Mouse (Mus musculus) lung, postnatal 25 days (tissue): ENCODE measurements around the gene I0C0044D17Rik.

Experiments
- DNase-seq: peaks from one replicate; pipeline ENCODE4 v3.0.0; 2022; ENCODE audit warnings: low spot score

The I0C0044D17Rik gene

GRCm38 (mm10) chr4:98826701-98827100, 3.1 kb upstream of the I0C0044D17Rik start:
- no peak for DNase-seq

GRCm38 (mm10) chr4:98823047-98823446, 593 bp downstream of the I0C0044D17Rik start:
- DNase-seq, result no peak

- no peak for DNase-seq
Observed at GRCm38 (mm10) chr4:98822478-98822877, 1.2 kb downstream of the I0C0044D17Rik start.

DNA sequence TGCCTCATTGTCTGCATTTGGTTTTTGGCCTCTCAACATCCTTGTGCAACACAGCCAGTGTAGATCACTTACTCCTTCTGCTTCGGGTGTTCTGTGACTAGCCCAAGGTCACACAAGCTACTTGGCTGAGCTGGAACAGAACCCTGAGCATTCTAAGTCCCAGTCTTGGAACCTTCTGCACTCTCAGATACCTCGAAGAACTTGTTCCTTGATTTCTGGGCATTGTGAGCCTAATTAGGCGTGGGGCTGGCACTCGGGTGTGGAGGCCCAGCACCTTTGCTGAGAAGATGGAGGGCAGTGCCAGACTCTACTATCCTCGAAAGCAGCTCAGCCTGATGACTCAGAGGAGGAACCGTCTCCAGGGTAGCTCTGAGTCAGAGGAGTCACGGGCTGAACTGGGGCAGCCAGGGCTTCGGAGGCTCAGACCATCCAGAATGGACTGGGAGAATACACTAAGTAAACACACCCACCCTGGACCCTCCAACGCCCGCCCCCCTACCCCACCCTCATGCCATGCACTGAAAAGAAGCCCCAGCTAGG, 4.4 kb downstream of the I0C0044D17Rik start:
- DNase-seq, result no peak

DNA sequence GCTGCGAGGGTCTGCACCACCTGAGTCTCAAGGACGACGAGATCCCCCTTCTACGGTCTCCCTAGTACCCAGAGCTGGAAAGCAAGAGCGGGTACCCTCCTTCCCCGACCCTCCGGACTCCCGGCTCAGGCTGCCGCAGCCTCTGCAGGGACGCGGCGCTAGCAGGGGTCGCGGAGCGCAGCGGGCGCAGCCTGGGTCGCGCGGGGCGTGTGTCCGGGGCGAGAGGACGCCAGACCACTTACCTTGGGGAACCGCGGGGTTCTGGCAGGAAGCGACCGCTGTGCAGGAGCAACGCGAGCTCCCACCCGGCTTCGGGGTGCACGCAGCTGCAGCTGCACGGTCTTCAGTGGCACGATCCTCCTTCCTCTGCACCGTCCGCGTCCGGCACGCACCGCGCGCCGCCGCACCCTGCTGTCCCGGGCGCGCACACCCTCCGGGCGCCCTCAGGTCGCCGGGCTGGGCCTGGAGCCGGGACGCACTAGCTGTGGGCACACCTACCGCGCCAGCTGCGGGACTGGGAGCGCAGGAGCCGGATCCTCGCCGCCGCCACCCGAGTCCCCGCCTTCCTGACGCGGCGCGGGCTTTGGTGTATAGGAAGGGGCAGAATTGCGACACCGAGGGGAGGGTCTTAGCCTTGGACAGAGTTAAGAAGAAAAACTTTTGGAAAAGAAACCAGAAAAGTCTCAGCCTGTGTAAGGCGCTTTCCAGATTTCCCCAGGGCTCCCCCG, 6.3 kb downstream of the I0C0044D17Rik start, which contains the start of gene Kank4:
Gene Kank4 (minus strand): TSS at position 354 of the 728 bp plus-strand sequence.
- peak; percentile 44 for DNase-seq

DNA sequence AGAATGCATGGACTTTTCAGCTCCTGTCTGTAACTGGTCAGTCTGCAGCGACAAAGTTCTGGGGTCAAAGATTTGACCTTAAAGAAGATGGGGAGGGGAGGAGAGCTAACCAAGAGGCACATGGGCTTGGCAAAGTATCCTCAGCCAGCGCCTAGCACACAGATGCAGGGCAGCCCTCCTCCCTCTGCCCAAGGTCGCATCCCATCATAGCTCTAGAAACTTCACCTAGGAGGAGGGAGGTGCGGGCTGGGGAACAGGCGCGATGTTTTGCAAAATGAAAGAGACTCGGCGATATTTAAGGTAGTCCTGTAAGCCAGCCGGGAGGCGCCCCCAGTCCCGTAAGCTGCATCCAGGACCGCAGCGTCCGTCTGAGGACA, 6.8 kb downstream of the I0C0044D17Rik start:
- no peak for DNase-seq

- DNase-seq, result peak; percentile 34
Observed at GRCm38 (mm10) chr4:98806306-98806705, 17.3 kb downstream of the I0C0044D17Rik start.

- DNase-seq, result no peak
Observed at GRCm38 (mm10) chr4:98805291-98806048, 18.2 kb downstream of the I0C0044D17Rik start.

DNA sequence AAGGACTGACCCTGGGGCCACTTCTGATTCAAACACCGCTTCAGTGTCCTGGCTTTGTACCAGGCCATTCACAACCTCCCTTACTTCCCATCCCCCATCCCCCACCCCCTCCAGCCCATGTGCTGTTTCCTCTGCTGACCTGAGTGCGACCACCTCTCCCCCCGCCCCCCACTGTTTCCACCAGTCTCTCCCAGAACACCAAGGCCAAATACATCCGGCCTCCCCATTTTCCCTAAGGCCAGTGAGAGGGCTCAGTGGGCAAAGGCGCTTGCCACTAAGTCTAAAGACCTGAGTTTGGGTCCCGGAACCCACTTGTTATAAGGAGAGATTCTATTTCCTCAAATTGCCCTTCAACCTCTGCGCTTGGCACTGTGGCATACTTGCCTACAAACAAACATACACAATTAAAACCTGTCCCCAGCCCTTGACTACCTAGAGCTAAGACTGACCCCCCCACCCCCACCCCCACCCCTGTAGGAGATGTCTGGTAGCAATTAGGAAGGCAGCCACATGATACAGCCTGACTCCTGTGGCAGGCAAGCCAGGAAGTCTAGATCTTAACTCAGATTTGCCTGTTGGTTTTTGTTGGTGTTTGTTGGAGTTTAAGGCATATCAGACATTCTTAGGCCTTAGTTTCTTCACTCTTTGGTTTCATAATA, 19.0 kb downstream of the I0C0044D17Rik start:
- no peak for DNase-seq

DNA sequence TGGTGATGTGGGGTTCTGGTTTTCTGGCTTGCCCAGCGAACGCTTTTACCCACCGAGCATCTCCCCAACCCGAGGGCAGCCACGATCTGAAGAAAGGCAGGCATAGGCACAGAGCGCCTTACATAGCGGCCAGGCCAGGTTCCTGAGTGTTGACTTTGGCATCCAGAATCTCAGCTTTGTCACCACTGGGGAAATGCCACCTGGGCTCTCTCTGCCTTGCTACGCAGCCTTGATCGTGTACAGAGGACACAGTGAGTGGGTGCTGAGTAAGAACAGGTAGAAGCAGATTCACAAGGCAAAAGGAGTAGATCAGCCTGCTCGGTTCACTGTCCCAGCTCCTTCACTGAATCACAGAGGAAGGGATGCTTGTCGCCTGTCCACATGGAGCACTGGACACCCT, 21.9 kb downstream of the I0C0044D17Rik start:
- peak; percentile 18 for DNase-seq

GRCm38 (mm10) chr4:98800824-98801223, 22.8 kb downstream of the I0C0044D17Rik start:
- DNase-seq, result no peak

GRCm38 (mm10) chr4:98796591-98797341, 26.9 kb downstream of the I0C0044D17Rik start:
- DNase-seq, result peak; percentile 4

GRCm38 (mm10) chr4:98795241-98795640, 28.4 kb downstream of the I0C0044D17Rik start:
- peak; percentile 8 for DNase-seq

DNA sequence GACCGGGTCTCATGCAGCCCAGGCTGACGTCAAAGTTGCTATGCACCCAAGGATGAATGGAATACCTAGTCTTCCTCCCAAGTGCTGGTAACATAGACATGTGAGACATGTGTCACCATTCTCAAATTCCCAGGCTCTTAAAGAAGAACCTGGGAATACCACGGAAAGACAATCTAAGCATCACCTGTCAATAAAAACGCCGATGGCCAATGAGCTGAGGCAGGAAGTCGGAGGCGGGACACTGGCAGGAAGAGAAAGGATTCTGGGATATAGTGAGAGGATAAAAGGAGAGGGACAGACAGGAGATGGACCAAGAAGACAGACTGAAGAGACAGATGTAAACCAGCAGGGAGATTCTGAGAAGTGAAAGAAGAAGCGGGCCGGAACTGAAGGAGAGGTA, 30.2 kb downstream of the I0C0044D17Rik start:
- DNase-seq, result no peak

- DNase-seq, result no peak
Observed at GRCm38 (mm10) chr4:98790721-98791120, 32.9 kb downstream of the I0C0044D17Rik start.

GRCm38 (mm10) chr4:98789861-98790311, 33.8 kb downstream of the I0C0044D17Rik start:
- DNase-seq, result no peak

GRCm38 (mm10) chr4:98789133-98789765, 34.4 kb downstream of the I0C0044D17Rik start:
- DNase-seq, result no peak

GRCm38 (mm10) chr4:98786281-98786680, 37.4 kb downstream of the I0C0044D17Rik start:
- no peak for DNase-seq

GRCm38 (mm10) chr4:98785851-98786250, 37.8 kb downstream of the I0C0044D17Rik start:
- DNase-seq, result no peak

DNA sequence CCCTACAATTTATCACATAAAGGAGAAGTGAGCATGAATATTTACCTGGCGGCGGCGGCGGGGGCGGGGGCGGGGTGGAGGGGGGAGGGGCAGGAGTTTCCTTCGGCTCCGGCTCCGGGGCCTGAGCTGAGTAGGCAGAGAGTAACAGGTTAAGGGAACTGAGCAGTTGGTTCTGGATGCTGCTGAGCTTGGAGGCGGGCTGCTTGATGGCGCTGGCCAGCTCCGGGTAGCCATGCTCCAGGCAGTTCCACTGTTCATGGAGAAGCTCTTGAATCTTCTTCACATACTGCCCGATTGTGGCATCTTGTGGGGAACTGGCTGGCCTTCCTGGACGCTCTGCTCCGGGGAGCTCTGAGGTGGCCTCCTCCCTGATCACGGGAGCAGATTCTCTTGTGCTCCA, 45.4 kb downstream of the I0C0044D17Rik start:
- no peak for DNase-seq

DNA sequence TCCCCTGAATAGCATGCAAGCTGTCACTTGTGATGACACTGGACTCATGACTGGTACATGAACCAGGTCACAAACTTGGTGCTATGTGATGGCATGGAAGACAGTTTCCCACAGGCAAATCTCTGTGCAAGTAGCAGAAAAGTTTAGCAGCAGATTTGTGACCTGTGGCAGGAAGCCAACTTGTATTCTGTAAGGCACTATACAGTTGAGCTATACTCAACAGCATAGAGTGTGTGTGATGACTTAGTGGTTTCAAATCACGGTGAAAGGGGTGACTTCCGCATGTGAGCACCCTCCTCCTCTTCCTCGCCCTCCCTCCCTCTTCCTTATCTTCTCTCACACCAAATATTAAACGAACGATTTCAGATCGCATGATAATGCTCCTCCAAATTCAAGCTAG, 46.2 kb downstream of the I0C0044D17Rik start:
- no peak for DNase-seq
